Comparison of ENCODE assay signal across 8 mouse cellular contexts in genomic region chr9:56118582-56118981, GRCm38 (mm10). TPM values are rescaled to one million over a fixed set of nuclear protein-coding genes. Genes with fewer than 3 reads are reported as not detected.
DNase-seq lines count a peak whose midpoint lies in the region; ATAC-seq and TF ChIP-seq lines count a peak whose summit lies in the region.

No protein-coding gene starts in this region.

- peaks cover 4% of the 10 kb centered on the region; the same call in 1 of the 2 replicates for H3K4me1 ChIP-seq in embryonic facial prominence, embryonic 11.5 days (ENCODE audit: control insufficient read depth, insufficient read depth, low read length)
- peaks cover 17% of the 10 kb centered on the region for H3K4me1 ChIP-seq in limb, embryonic 15.5 days
- no peaks in the 10 kb centered on the region for H3K4me1 ChIP-seq in midbrain, postnatal 0 days (ENCODE audit: insufficient read depth, low read length)

- no peaks in the 10 kb centered on the region for H3K27me3 ChIP-seq in embryonic facial prominence, embryonic 11.5 days (ENCODE audit: control insufficient read depth, insufficient read depth, low read length)
- no peaks in the 10 kb centered on the region for H3K27me3 ChIP-seq in limb, embryonic 15.5 days
- no peaks in the 10 kb centered on the region for H3K27me3 ChIP-seq in midbrain, postnatal 0 days (ENCODE audit: insufficient read depth, low read length)

- no peaks in the 10 kb centered on the region for H3K36me3 ChIP-seq in embryonic facial prominence, embryonic 11.5 days (replicated peaks; ENCODE audit: control insufficient read depth, insufficient read depth, low read depth, low read length)
- H3K36me3 ChIP-seq in limb, embryonic 15.5 days = no peaks in the 10 kb centered on the region
- H3K36me3 ChIP-seq in midbrain, postnatal 0 days (ENCODE audit: insufficient read depth, low read length) = no peaks in the 10 kb centered on the region

- H3K9ac ChIP-seq in embryonic facial prominence, embryonic 11.5 days (replicated peaks; ENCODE audit: low read length) = peak overlapping the region; percentile 47
- no peak overlapping the region for H3K9ac ChIP-seq in limb, embryonic 15.5 days
- no peak overlapping the region for H3K9ac ChIP-seq in midbrain, postnatal 0 days (replicated peaks; ENCODE audit: low read length, poor library complexity, severe bottlenecking)

- TF ChIP-seq CTCF in midbrain, postnatal 0 days (IDR thresholded peaks at IDR 0.05) = peak; percentile 99

- 0 out of 2 replicates have a peak, but pooled peaks have one; percentile 8 for ATAC-seq in embryonic facial prominence, embryonic 11.5 days (replicated peaks; ENCODE audit: insufficient number of reproducible peaks, low FRiP score, low TSS enrichment, low read depth)
- no peak for ATAC-seq in limb, embryonic 15.5 days (ENCODE audit: insufficient number of reproducible peaks, low FRiP score, low TSS enrichment, low read depth)
- peak; percentile 69 for ATAC-seq in midbrain, postnatal 0 days (ENCODE audit: low FRiP score)

- WGBS in embryonic facial prominence, embryonic 11.5 days = 3% methylated on average over 14 of the region's 14 CpGs
- 6% methylated on average over 14 of the region's 14 CpGs for WGBS in limb, embryonic 15.5 days
- WGBS in midbrain, postnatal 0 days = 2% methylated on average over 14 of the region's 14 CpGs

- no peaks in the 10 kb centered on the region for H3K9me3 ChIP-seq in embryonic facial prominence, embryonic 11.5 days (replicated peaks; ENCODE audit: control insufficient read depth, low read length)
- no peaks in the 10 kb centered on the region for H3K9me3 ChIP-seq in limb, embryonic 15.5 days
- H3K9me3 ChIP-seq in midbrain, postnatal 0 days (ENCODE audit: low read length) = no peaks in the 10 kb centered on the region

- H3K4me3 ChIP-seq in embryonic facial prominence, embryonic 11.5 days (ENCODE audit: low read depth, low read length) = peak overlapping the region; percentile 32
- H3K4me3 ChIP-seq in limb, embryonic 15.5 days = peak overlapping the region; percentile 41
- H3K4me3 ChIP-seq in midbrain, postnatal 0 days (ENCODE audit: low read depth, low read length) = peak overlapping the region; percentile 29; the same call in 1 of the 2 replicates

- no peak overlapping the region for H3K27ac ChIP-seq in embryonic facial prominence, embryonic 11.5 days (replicated peaks; ENCODE audit: low read depth, low read length)
- no peak overlapping the region for H3K27ac ChIP-seq in limb, embryonic 15.5 days
- H3K27ac ChIP-seq in midbrain, postnatal 0 days (ENCODE audit: low read depth, low read length) = no peak overlapping the region

- DNase-seq in 416B (ENCODE audit: low read depth) = peak; percentile 86
- peak; percentile 78 for DNase-seq in adrenal gland, postnatal 14 days
- peak; percentile 93 for DNase-seq in embryonic facial prominence, embryonic 11.5 days (ENCODE audit: low spot score)
- peak; percentile 43 for DNase-seq in heart, adult 8-10 months (ENCODE audit: low spot score)
- DNase-seq in kidney, adult 9 months = peak; percentile 75
- peak; percentile 93 for DNase-seq in midbrain, postnatal 0 days (ENCODE audit: low spot score)
- DNase-seq in spleen, postnatal 36 days (ENCODE audit: low spot score in 2 of 2) = peak; percentile 44 to 66

- H3K4me2 ChIP-seq in embryonic facial prominence, embryonic 11.5 days (ENCODE audit: low read depth, low read length) = peak overlapping the region; percentile 75
- peak overlapping the region; percentile 81 for H3K4me2 ChIP-seq in limb, embryonic 15.5 days
- peak overlapping the region; percentile 63 for H3K4me2 ChIP-seq in midbrain, postnatal 0 days (ENCODE audit: low read depth, low read length, poor library complexity, severe bottlenecking)

RNA-seq across cellular contexts. Expression of gene Pstpip1, which starts 28.8 kb away (rescaled TPM):
- 1.3 and 8.9 TPM in 2 replicates for total RNA-seq in adrenal gland, postnatal 14 days (2021)
- 0.31 and 0.32 TPM in 2 replicates for polyA plus RNA-seq in embryonic facial prominence, embryonic 11.5 days (2014; fragmentation: Nextera tagmentation; extraction: Ambion mirVana)
- 1 to 10 TPM in 3 of 4 experiments, under 1 TPM in 1; 0.97 to 2.0 (median 1.1) TPM for total RNA-seq in heart, adult 8-10 months (2022)
- 3.1 and 4.1 TPM in 2 replicates for polyA plus RNA-seq in limb, embryonic 15.5 days (2015; fragmentation: Nextera tagmentation; extraction: Ambion mirVana)
- 0.44 and 1.7 TPM in 2 replicates for total RNA-seq in midbrain, postnatal 0 days (2014; rRNA removed)
- 0.70 and 0.75 TPM in 2 replicates for polyA plus RNA-seq in midbrain, postnatal 0 days (2015; fragmentation: Nextera tagmentation; extraction: Ambion mirVana)

RNA-seq across cellular contexts. Expression of gene Tspan3, which starts 46.7 kb away (rescaled TPM):
- 121 and 122 TPM in 2 replicates for total RNA-seq in adrenal gland, postnatal 14 days (2021)
- polyA plus RNA-seq in embryonic facial prominence, embryonic 11.5 days (2014; fragmentation: Nextera tagmentation; extraction: Ambion mirVana) = 449 and 499 TPM in 2 replicates
- total RNA-seq in heart, adult 8-10 months (2022) = 100 to 1,000 TPM; 189 to 223 (median 201) TPM
- polyA plus RNA-seq in limb, embryonic 15.5 days (2015; fragmentation: Nextera tagmentation; extraction: Ambion mirVana) = 463 and 504 TPM in 2 replicates
- total RNA-seq in midbrain, postnatal 0 days (2014; rRNA removed) = 452 and 511 TPM in 2 replicates
- 674 and 710 TPM in 2 replicates for polyA plus RNA-seq in midbrain, postnatal 0 days (2015; fragmentation: Nextera tagmentation; extraction: Ambion mirVana)

Comparison
In these comparisons a context has a peak if more than half of its experiments do, and no peak if none do; other contexts are left out.
1. DNase-seq: peak in every context shown above with its lines; median percentile 93 in embryonic facial prominence, embryonic 11.5 days; 93 in midbrain, postnatal 0 days; 86 in 416B; 78 in adrenal gland, postnatal 14 days; 75 in kidney, adult 9 months; 55 in spleen, postnatal 36 days; 43 in heart, adult 8-10 months.